Mouse (Mus musculus) testis, adult 2 months (tissue): ENCODE data around the gene Fgfrl1.

ENCODE experiments used
- CTCF ChIP-seq: fragments of 200-500 bp; IDR thresholded peaks from 2 replicates; pipeline ENCODE4 v1.5.1; 2012; ENCODE audit warnings: low read depth, mild to moderate bottlenecking, inconsistent platforms, low read length, moderate library complexity; ENCODE audit not compliant: control insufficient read depth, insufficient read depth, insufficient replicate concordance
- POLR2A ChIP-seq: fragments of 200-500 bp; IDR thresholded peaks from 2 replicates; pipeline ENCODE4 v1.6.1; 2012; ENCODE audit warnings: low read depth, mild to moderate bottlenecking, inconsistent platforms, low read length, moderate library complexity; ENCODE audit not compliant: control insufficient read depth

DNA sequence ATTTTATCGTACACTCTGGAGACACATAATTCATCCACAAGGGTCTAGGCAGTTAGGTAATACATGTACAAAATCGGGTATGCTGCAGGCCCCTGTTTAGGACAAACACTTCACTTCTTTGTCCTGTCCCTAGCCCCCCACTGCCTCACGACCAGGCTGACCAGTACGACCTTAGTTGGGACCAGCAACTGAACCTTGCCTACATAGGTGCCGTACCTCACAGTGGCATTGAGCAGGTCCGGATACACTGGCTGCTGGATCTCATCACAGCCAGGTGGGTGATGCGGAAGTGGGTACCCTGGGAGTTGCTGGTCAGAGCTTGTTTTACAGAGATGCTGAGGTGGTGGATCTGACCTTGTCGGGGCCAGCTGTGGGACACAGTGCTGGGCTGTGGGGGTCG is 22.2 kb upstream of the Fgfrl1 start:
- no peak for TF ChIP-seq POLR2A
- TF ChIP-seq CTCF = no peak
